Mouse (Mus musculus): ENCODE data around the gene Xab2. TPM values are rescaled to one million over a fixed set of nuclear protein-coding genes. Genes with fewer than 3 reads are reported as not detected.

Gene Xab2
- polyA plus RNA-seq (2016; fragmentation: Nextera tagmentation; extraction: Ambion mirVana) = 65.1 and 66.7 TPM in 2 replicates

DNA sequence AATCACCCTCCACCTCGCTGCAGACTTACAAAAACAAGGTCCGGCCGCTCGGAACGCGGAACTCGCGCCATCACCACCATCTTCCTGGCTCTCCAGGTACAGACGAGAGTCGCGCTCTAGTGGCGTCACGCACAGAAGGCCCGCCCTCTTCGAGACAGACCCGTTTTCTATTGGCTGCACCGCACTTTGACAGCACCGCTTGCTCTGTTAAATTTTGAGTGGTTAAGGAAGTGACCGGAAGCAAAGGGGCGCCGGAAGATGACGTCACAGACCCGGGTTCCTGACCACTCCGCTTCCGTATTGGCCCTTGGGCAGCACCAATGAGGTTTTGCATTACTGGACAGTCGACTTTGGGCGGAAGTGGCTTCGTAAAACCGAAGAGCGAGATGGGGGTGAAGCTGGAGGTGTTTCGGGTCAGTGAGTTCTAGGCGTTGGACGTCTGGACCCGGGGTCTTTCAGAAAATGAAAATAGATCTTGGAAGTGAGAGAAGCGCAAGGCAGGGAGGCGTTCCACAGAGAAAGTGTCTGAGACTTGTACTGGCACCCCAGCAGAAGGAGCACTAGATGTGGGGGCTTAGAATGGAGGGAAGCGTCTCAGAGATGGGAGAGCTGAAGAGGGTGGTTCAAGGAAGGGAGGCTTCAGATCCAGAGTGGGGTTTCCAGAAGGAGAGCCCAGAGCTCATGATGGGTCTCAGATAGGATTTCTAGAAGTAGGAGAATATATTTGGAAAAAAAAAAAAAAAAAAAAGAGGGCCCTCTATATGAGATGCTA is at the start of gene Xab2, which contains the start of gene Pet100:
Gene Xab2 (minus strand): TSS at position 118 of the 772 bp plus-strand sequence.
Gene Pet100 (plus strand): TSS at position 350 of the 772 bp plus-strand sequence.
- no peaks in the 10 kb centered on the region for H3K9me3 ChIP-seq
- peaks cover 21% of the 10 kb centered on the region for H3K36me3 ChIP-seq
- peak within 1 kb of the TSS; percentile 74 for H3K9ac ChIP-seq
- H3K27ac ChIP-seq = no peak within 1 kb of the TSS
- peak within 1 kb of the TSS; percentile 71 for H3K4me2 ChIP-seq (replicated peaks)
- no peaks in the 10 kb centered on the region for H3K27me3 ChIP-seq
- ATAC-seq (ENCODE audit: insufficient number of reproducible peaks, insufficient read depth, low FRiP score, low TSS enrichment) = peak; percentile 96
- H3K4me3 ChIP-seq = peak within 1 kb of the TSS; percentile 95
- H3K4me1 ChIP-seq = peaks cover 13% of the 10 kb centered on the region
- WGBS = 1% methylated on average over 37 of the region's 37 CpGs

DNA sequence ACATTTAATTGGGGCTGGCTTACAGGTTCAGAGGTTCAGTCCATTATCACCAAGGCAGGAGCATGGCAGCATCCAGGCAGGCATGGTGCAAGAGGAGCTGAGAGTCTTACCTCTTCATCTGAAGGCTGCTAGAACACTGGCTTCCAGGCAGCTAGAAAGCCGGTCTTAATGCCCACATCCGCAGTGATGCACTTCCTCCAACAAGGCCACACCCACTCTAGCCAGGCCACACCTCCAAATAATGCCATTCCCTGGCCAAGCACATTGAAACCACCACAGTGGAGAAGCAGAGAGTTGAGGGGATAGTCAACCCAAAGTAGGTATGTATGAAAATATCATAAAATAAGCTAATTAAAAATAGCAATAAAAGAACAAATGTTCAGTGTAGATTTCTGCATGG is 49.3 kb upstream of the Xab2 start:
- no peak for ATAC-seq (ENCODE audit: insufficient number of reproducible peaks, insufficient read depth, low FRiP score, low TSS enrichment)
- Histone ChIP-seq H3K9ac (no peak overlapping the region), H3K27me3 (no peaks in the 10 kb centered on the region), H3K36me3 (no peaks in the 10 kb centered on the region), H3K4me1 (no peaks in the 10 kb centered on the region), H3K9me3 (no peaks in the 10 kb centered on the region), H3K4me3 (no peak overlapping the region), H3K4me2 (replicated peaks) (no peak overlapping the region), H3K27ac (no peak overlapping the region)
- WGBS = 75% methylated on average over 2 of the region's 2 CpGs

DNA sequence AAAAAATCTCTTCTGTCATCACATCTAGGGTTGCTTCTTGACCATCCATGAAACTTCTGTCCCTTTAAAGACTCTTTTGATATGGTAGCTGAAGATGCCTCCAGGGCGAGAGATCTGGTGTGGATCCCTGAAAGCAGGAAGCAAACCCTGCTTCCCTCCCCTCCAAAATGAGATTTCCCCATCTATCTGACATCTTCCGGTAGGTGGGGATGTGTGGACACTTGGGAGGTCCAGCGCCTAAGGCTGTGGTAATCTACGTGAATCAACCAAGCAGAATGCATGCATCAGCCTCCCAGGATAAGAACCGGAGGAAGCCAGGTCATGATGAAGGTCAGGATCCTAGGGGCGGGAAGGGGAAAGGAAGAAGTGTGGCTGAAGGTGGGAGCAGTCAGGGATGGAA is 44.4 kb upstream of the Xab2 start, which contains the start of gene Mcemp1:
Gene Mcemp1 (plus strand): TSS at position 248 of the 400 bp plus-strand sequence.
- no peak within 1 kb of the TSS for H3K4me3 ChIP-seq
- no peak within 1 kb of the TSS for H3K9ac ChIP-seq
- H3K27me3 ChIP-seq = no peaks in the 10 kb centered on the region
- H3K36me3 ChIP-seq = no peaks in the 10 kb centered on the region
- no peak within 1 kb of the TSS for H3K4me2 ChIP-seq (replicated peaks)
- no peaks in the 10 kb centered on the region for H3K4me1 ChIP-seq
- 63% methylated on average over 6 of the region's 6 CpGs for WGBS
- no peak for ATAC-seq (ENCODE audit: insufficient number of reproducible peaks, insufficient read depth, low FRiP score, low TSS enrichment)
- H3K9me3 ChIP-seq = no peaks in the 10 kb centered on the region
- no peak within 1 kb of the TSS for H3K27ac ChIP-seq

DNA sequence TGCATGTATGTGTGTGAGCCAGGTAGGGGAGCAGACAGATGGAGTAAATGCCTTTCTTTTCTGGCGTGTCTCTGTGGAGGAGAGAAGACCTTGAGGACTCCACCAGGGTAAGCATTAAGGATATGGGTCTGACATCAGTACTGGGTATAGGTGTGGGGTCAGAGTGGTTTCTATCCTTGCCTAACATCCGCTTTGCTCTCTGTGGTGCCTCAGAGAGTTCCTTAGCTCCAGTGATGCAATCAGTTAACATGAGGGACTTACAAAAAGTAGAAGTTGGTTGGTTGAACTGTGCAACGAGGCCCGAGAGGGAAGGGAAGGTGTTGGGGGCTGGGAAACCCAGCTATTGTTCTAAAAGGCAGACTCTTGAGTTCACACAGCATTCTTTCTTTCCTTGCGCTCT is 43.3 kb upstream of the Xab2 start:
- H3K4me3 ChIP-seq = no peak overlapping the region
- no peak overlapping the region for H3K4me2 ChIP-seq (replicated peaks)

DNA sequence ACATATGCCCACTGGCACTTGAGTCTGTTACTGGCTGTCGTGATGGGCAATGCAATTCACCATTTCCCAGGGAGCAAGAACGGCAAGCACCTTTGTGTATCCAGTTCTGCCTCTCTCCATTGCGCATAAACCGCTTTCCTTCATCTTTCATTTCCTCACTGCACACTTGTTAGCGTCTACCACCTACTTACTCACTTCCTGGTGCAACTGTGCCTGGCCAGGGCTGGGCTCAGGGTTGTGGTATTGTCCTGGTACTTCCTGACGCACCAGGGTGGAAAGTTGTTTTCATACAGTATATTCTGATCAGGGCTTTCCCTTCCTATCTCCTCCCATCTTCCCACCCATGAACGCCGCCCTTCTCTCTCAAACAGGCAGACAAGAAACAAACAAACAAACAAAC is 39.8 kb upstream of the Xab2 start:
- no peak overlapping the region for H3K4me2 ChIP-seq (replicated peaks)
- 79% methylated on average over 8 of the region's 8 CpGs for WGBS

More for the DNA sequence above, 43.3 kb upstream of the Xab2 start:
- 59% methylated on average over 5 of the region's 5 CpGs for WGBS
- no peak overlapping the region for H3K27ac ChIP-seq
- H3K27me3 ChIP-seq = no peaks in the 10 kb centered on the region
- H3K9me3 ChIP-seq = no peaks in the 10 kb centered on the region
- no peaks in the 10 kb centered on the region for H3K4me1 ChIP-seq
- no peaks in the 10 kb centered on the region for H3K36me3 ChIP-seq
- H3K9ac ChIP-seq = no peak overlapping the region
- no peak for ATAC-seq (ENCODE audit: insufficient number of reproducible peaks, insufficient read depth, low FRiP score, low TSS enrichment)

DNA sequence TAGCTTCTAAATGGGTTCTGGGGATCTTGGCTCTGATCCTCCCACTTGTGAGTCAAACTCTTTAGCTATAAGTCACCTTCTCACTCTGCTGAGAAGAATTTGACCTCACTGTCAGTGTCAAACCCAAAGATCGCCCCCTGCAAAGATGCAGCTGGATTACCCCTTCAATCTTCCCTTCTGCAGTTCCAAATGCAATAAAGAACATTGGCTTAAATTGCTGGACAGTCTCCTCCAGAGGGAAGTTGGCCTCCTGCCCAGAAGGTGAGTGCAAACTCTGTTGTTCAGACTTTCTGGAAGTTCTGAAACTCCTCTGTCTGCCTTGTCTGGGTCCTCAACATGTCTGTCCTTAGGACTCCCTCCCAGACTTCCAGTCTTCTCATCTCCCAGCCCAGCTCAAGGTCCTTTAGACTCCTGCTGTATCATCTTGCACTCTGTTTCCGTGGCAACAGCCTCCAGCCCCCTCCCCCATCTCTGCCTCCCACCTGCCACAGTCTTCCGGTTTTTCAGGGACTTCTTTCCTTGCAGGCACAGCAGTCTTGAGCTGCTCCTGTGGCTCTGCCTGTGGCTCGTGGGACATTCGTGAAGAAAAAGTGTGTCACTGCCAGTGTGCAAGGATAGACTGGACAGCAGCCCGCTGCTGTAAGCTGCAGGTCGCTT is 35.7 kb upstream of the Xab2 start:
- Histone ChIP-seq H3K4me3 (no peak overlapping the region), H3K27me3 (no peaks in the 10 kb centered on the region), H3K4me2 (replicated peaks) (peak overlapping the region; percentile 17; the same call in 1 of the 2 replicates), H3K9ac (0 out of 2 replicates have a peak overlapping the region, but pooled peaks have one; percentile 19), H3K36me3 (no peaks in the 10 kb centered on the region), H3K4me1 (peaks cover 8% of the 10 kb centered on the region), H3K9me3 (no peaks in the 10 kb centered on the region), H3K27ac (no peak overlapping the region)
- peak; percentile 38; the same call in 1 of the 2 replicates for ATAC-seq (ENCODE audit: insufficient number of reproducible peaks, insufficient read depth, low FRiP score, low TSS enrichment)
- 24% methylated on average over 7 of the region's 7 CpGs for WGBS

More for the DNA sequence above, 39.8 kb upstream of the Xab2 start:
- Histone ChIP-seq H3K4me3 (no peak overlapping the region), H3K36me3 (no peaks in the 10 kb centered on the region), H3K27me3 (no peaks in the 10 kb centered on the region), H3K9me3 (no peaks in the 10 kb centered on the region), H3K4me1 (peaks cover 8% of the 10 kb centered on the region), H3K27ac (no peak overlapping the region), H3K9ac (no peak overlapping the region)
- ATAC-seq (ENCODE audit: insufficient number of reproducible peaks, insufficient read depth, low FRiP score, low TSS enrichment) = no peak

- H3K9me3 ChIP-seq = no peaks in the 10 kb centered on the region
- H3K27ac ChIP-seq = no peak within 1 kb of the TSS
- H3K27me3 ChIP-seq = no peaks in the 10 kb centered on the region
- H3K9ac ChIP-seq = no peak within 1 kb of the TSS
- WGBS = 71% methylated on average over 3 of the region's 3 CpGs
- H3K4me3 ChIP-seq = no peak within 1 kb of the TSS
- H3K36me3 ChIP-seq = no peaks in the 10 kb centered on the region
- no peak for ATAC-seq (ENCODE audit: insufficient number of reproducible peaks, insufficient read depth, low FRiP score, low TSS enrichment)
- H3K4me2 ChIP-seq (replicated peaks) = no peak within 1 kb of the TSS
- peaks cover 8% of the 10 kb centered on the region for H3K4me1 ChIP-seq
Observed at GRCm38 (mm10) chr8:3655526-3655925, 34.4 kb upstream of the Xab2 start, which contains the start of gene Retn. Retn (plus strand) TSS chr8:3655770.

- no peak for ATAC-seq (ENCODE audit: insufficient number of reproducible peaks, insufficient read depth, low FRiP score, low TSS enrichment)
- H3K9me3 ChIP-seq = no peaks in the 10 kb centered on the region
- no peaks in the 10 kb centered on the region for H3K36me3 ChIP-seq
- H3K4me1 ChIP-seq = peaks cover 8% of the 10 kb centered on the region
- no peaks in the 10 kb centered on the region for H3K27me3 ChIP-seq
- H3K4me3 ChIP-seq = no peak overlapping the region
- no peak overlapping the region for H3K4me2 ChIP-seq (replicated peaks)
- H3K27ac ChIP-seq = no peak overlapping the region
- no peak overlapping the region for H3K9ac ChIP-seq
- 76% methylated on average over 11 of the region's 11 CpGs for WGBS
Observed at GRCm38 (mm10) chr8:3654726-3655508, 33.8 kb upstream of the Xab2 start.

GRCm38 (mm10) chr8:3652845-3653244 is 31.7 kb upstream of the Xab2 start:
- H3K27me3 ChIP-seq = no peaks in the 10 kb centered on the region
- no peaks in the 10 kb centered on the region for H3K9me3 ChIP-seq
- H3K4me1 ChIP-seq = peaks cover 8% of the 10 kb centered on the region
- no peak overlapping the region for H3K27ac ChIP-seq
- H3K4me3 ChIP-seq = no peak overlapping the region
- H3K36me3 ChIP-seq = no peaks in the 10 kb centered on the region
- H3K4me2 ChIP-seq (replicated peaks) = no peak overlapping the region
- WGBS = 70% methylated on average over 3 of the region's 3 CpGs
- H3K9ac ChIP-seq = no peak overlapping the region
- no peak for ATAC-seq (ENCODE audit: insufficient number of reproducible peaks, insufficient read depth, low FRiP score, low TSS enrichment)

DNA sequence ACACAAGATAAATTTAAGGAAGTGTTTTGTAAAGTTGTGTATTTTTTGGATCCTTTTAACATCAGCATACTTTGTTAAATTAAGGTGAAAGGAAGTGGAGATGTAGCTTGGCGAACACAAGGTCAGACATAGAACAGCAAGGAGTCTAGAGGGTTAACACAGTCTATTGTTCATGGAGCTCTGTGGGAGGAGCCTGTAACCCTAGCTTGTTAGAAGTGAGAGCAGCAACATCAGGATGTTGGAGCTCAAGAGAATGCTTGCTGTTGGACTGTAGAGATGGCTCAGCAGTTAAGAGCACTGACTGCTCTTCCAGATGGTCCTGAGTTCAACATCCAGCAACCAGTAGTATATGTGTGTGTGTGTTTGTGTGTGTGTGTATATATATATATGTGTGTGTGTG is 27.9 kb upstream of the Xab2 start:
- Histone ChIP-seq H3K4me1 (no peaks in the 10 kb centered on the region), H3K36me3 (no peaks in the 10 kb centered on the region), H3K9ac (no peak overlapping the region), H3K4me2 (replicated peaks) (no peak overlapping the region), H3K9me3 (no peaks in the 10 kb centered on the region), H3K27me3 (no peaks in the 10 kb centered on the region), H3K4me3 (no peak overlapping the region), H3K27ac (no peak overlapping the region)
- 37% methylated on average over 1 of the region's 1 CpGs for WGBS
- no peak for ATAC-seq (ENCODE audit: insufficient number of reproducible peaks, insufficient read depth, low FRiP score, low TSS enrichment)

DNA sequence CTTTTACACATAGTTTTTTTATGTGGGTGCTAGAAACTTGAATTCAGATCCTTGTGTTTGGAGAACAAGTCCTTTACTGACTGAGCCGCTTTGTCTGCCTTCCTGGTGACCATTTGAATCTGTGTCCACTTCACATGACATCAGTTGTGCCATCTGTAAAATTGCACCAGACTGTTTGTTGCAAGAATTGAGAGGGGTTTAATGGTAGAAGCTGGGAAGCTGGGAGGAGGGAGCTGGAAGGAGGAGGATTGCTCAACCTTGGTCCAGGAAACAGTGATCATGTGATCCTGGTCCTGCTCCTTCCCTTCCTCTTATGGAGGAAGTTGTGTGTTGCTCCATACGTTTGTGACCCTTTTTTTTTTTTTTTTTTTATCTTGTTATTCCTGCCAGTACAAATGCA is 27.2 kb upstream of the Xab2 start:
- H3K36me3 ChIP-seq = no peaks in the 10 kb centered on the region
- no peaks in the 10 kb centered on the region for H3K4me1 ChIP-seq
- H3K27ac ChIP-seq = no peak overlapping the region
- no peak overlapping the region for H3K4me2 ChIP-seq (replicated peaks)
- H3K27me3 ChIP-seq = no peaks in the 10 kb centered on the region
- no peak overlapping the region for H3K4me3 ChIP-seq
- WGBS = 73% methylated on average over 2 of the region's 2 CpGs
- ATAC-seq (ENCODE audit: insufficient number of reproducible peaks, insufficient read depth, low FRiP score, low TSS enrichment) = no peak
- H3K9ac ChIP-seq = no peak overlapping the region
- no peaks in the 10 kb centered on the region for H3K9me3 ChIP-seq
